Mouse (Mus musculus): ENCODE results near the gene Btaf1. TPM values are rescaled to one million over a fixed set of nuclear protein-coding genes. Genes with fewer than 3 reads are reported as not detected.
A peak's percentile ranks its signal among the peaks of the same experiment; 100 is the strongest.

Gene Btaf1
- polyA plus RNA-seq, 1 experiment, result 4.1 TPM

GRCm38 (mm10) chr19:36919466-36919865 is 6.4 kb upstream of the Btaf1 start, which contains the start of gene Fgfbp3:
Fgfbp3 (minus strand) TSS chr19:36919615.
- 0 out of 2 replicates have a peak within 1 kb of the TSS, but pooled peaks have one; percentile 9 for H3K27ac ChIP-seq (ENCODE audit: insufficient read depth, low read length)
- peak within 1 kb of the TSS; percentile 83 for H3K4me3 ChIP-seq (ENCODE audit: extremely low read depth, insufficient read depth, insufficient read length)
- DNase-seq (ENCODE audit: low read depth in 1 of 2, low spot score in 2 of 2), result peak in 1 of 2 experiments; percentile 33
- H3K36me3 ChIP-seq (ENCODE audit: control insufficient read depth, insufficient read depth, low read length), result no peaks in the 10 kb centered on the region
- TF ChIP-seq POLR2A (IDR thresholded peaks at IDR 0.05; ENCODE audit: low read depth, low read length) (no peak), CTCF (IDR thresholded peaks at IDR 0.05; ENCODE audit: extremely low read depth, insufficient read depth, insufficient read length, insufficient replicate concordance) (no peak)
- H3K4me1 ChIP-seq (ENCODE audit: control insufficient read depth, insufficient read depth, insufficient read length), result peaks cover 4% of the 10 kb centered on the region
- WGBS, result 12% methylated on average over 12 of the region's 12 CpGs
- peaks cover 6% of the 10 kb centered on the region for H3K27me3 ChIP-seq (ENCODE audit: control insufficient read depth, insufficient read depth, low read length)

- 30% methylated on average over 2 of the region's 2 CpGs for WGBS
These were observed 3.9 kb upstream of the Btaf1 start for GRCm38 (mm10) chr19:36922015-36922414.

GRCm38 (mm10) chr19:36922936-36923335 is 2.9 kb upstream of the Btaf1 start:
- 81% methylated on average over 3 of the region's 3 CpGs for WGBS
- no peak overlapping the region for H3K27ac ChIP-seq (ENCODE audit: insufficient read depth, low read length)
- H3K36me3 ChIP-seq (ENCODE audit: control insufficient read depth, insufficient read depth, low read length), result no peaks in the 10 kb centered on the region
- H3K4me1 ChIP-seq (ENCODE audit: control insufficient read depth, insufficient read depth, insufficient read length), result peaks cover 13% of the 10 kb centered on the region
- TF ChIP-seq CTCF (IDR thresholded peaks at IDR 0.05; ENCODE audit: extremely low read depth, insufficient read depth, insufficient read length, insufficient replicate concordance) (no peak), POLR2A (IDR thresholded peaks at IDR 0.05; ENCODE audit: low read depth, low read length) (no peak)
- peaks cover 6% of the 10 kb centered on the region for H3K27me3 ChIP-seq (ENCODE audit: control insufficient read depth, insufficient read depth, low read length)
- no peak for DNase-seq (ENCODE audit: low read depth in 1 of 2, low spot score in 2 of 2)
- H3K4me3 ChIP-seq (ENCODE audit: extremely low read depth, insufficient read depth, insufficient read length), result no peak overlapping the region

More at GRCm38 (mm10) chr19:36922015-36922414, 3.9 kb upstream of the Btaf1 start:
- DNase-seq (ENCODE audit: low read depth in 1 of 2, low spot score in 2 of 2), result no peak
- peaks cover 12% of the 10 kb centered on the region for H3K4me1 ChIP-seq (ENCODE audit: control insufficient read depth, insufficient read depth, insufficient read length)
- TF ChIP-seq CTCF (IDR thresholded peaks at IDR 0.05; ENCODE audit: extremely low read depth, insufficient read depth, insufficient read length, insufficient replicate concordance), result no peak
- TF ChIP-seq POLR2A (IDR thresholded peaks at IDR 0.05; ENCODE audit: low read depth, low read length), result no peak
- no peak overlapping the region for H3K4me3 ChIP-seq (ENCODE audit: extremely low read depth, insufficient read depth, insufficient read length)
- H3K27me3 ChIP-seq (ENCODE audit: control insufficient read depth, insufficient read depth, low read length), result peaks cover 6% of the 10 kb centered on the region
- no peaks in the 10 kb centered on the region for H3K36me3 ChIP-seq (ENCODE audit: control insufficient read depth, insufficient read depth, low read length)
- no peak overlapping the region for H3K27ac ChIP-seq (ENCODE audit: insufficient read depth, low read length)

GRCm38 (mm10) chr19:36926553-36927236 is 816 bp downstream of the Btaf1 start:
- H3K36me3 ChIP-seq (ENCODE audit: control insufficient read depth, insufficient read depth, low read length), result no peaks in the 10 kb centered on the region
- H3K27ac ChIP-seq (ENCODE audit: insufficient read depth, low read length), result peak overlapping the region; percentile 94
- no peak for DNase-seq (ENCODE audit: low read depth in 1 of 2, low spot score in 2 of 2)
- no peak for TF ChIP-seq CTCF (IDR thresholded peaks at IDR 0.05; ENCODE audit: extremely low read depth, insufficient read depth, insufficient read length, insufficient replicate concordance)
- no peak for TF ChIP-seq POLR2A (IDR thresholded peaks at IDR 0.05; ENCODE audit: low read depth, low read length)
- WGBS, result 2% methylated on average over 26 of the region's 26 CpGs
- peak overlapping the region; percentile 79 for H3K4me3 ChIP-seq (ENCODE audit: extremely low read depth, insufficient read depth, insufficient read length)
- peaks cover 12% of the 10 kb centered on the region for H3K4me1 ChIP-seq (ENCODE audit: control insufficient read depth, insufficient read depth, insufficient read length)
- H3K27me3 ChIP-seq (ENCODE audit: control insufficient read depth, insufficient read depth, low read length), result no peaks in the 10 kb centered on the region

- Histone ChIP-seq H3K4me1 (ENCODE audit: control insufficient read depth, insufficient read depth, insufficient read length) (peaks cover 12% of the 10 kb centered on the region), H3K4me3 (ENCODE audit: extremely low read depth, insufficient read depth, insufficient read length) (no peak overlapping the region)
These were observed 2.0 kb downstream of the Btaf1 start for GRCm38 (mm10) chr19:36927800-36928361.

GRCm38 (mm10) chr19:36929816-36930215 is 3.9 kb downstream of the Btaf1 start:
- Histone ChIP-seq H3K4me3 (ENCODE audit: extremely low read depth, insufficient read depth, insufficient read length) (no peak overlapping the region), H3K36me3 (ENCODE audit: control insufficient read depth, insufficient read depth, low read length) (no peaks in the 10 kb centered on the region), H3K27ac (ENCODE audit: insufficient read depth, low read length) (no peak overlapping the region), H3K4me1 (ENCODE audit: control insufficient read depth, insufficient read depth, insufficient read length) (peaks cover 12% of the 10 kb centered on the region), H3K27me3 (ENCODE audit: control insufficient read depth, insufficient read depth, low read length) (no peaks in the 10 kb centered on the region)
- DNase-seq (ENCODE audit: low read depth in 1 of 2, low spot score in 2 of 2), result no peak
- TF ChIP-seq POLR2A (IDR thresholded peaks at IDR 0.05; ENCODE audit: low read depth, low read length), result no peak
- no peak for TF ChIP-seq CTCF (IDR thresholded peaks at IDR 0.05; ENCODE audit: extremely low read depth, insufficient read depth, insufficient read length, insufficient replicate concordance)

More at GRCm38 (mm10) chr19:36927800-36928361, 2.0 kb downstream of the Btaf1 start:
- H3K27me3 ChIP-seq (ENCODE audit: control insufficient read depth, insufficient read depth, low read length), result no peaks in the 10 kb centered on the region
- TF ChIP-seq CTCF (IDR thresholded peaks at IDR 0.05; ENCODE audit: extremely low read depth, insufficient read depth, insufficient read length, insufficient replicate concordance) (no peak), POLR2A (IDR thresholded peaks at IDR 0.05; ENCODE audit: low read depth, low read length) (no peak)
- no peak overlapping the region for H3K27ac ChIP-seq (ENCODE audit: insufficient read depth, low read length)
- no peak for DNase-seq (ENCODE audit: low read depth in 1 of 2, low spot score in 2 of 2)
- 65% methylated on average over 6 of the region's 6 CpGs for WGBS
- no peaks in the 10 kb centered on the region for H3K36me3 ChIP-seq (ENCODE audit: control insufficient read depth, insufficient read depth, low read length)

- Histone ChIP-seq H3K36me3 (ENCODE audit: control insufficient read depth, insufficient read depth, low read length) (no peaks in the 10 kb centered on the region), H3K27ac (ENCODE audit: insufficient read depth, low read length) (no peak overlapping the region), H3K27me3 (ENCODE audit: control insufficient read depth, insufficient read depth, low read length) (no peaks in the 10 kb centered on the region), H3K4me1 (ENCODE audit: control insufficient read depth, insufficient read depth, insufficient read length) (peaks cover 3% of the 10 kb centered on the region; the same call in 1 of the 2 replicates), H3K4me3 (ENCODE audit: extremely low read depth, insufficient read depth, insufficient read length) (no peak overlapping the region)
- TF ChIP-seq POLR2A (IDR thresholded peaks at IDR 0.05; ENCODE audit: low read depth, low read length), result no peak
- TF ChIP-seq CTCF (IDR thresholded peaks at IDR 0.05; ENCODE audit: extremely low read depth, insufficient read depth, insufficient read length, insufficient replicate concordance), result no peak
- no peak for DNase-seq (ENCODE audit: low read depth in 1 of 2, low spot score in 2 of 2)
These were observed 6.2 kb downstream of the Btaf1 start for GRCm38 (mm10) chr19:36932097-36932496.
